ENCODE assay signal across 9 mouse cellular contexts in the genomic region with DNA sequence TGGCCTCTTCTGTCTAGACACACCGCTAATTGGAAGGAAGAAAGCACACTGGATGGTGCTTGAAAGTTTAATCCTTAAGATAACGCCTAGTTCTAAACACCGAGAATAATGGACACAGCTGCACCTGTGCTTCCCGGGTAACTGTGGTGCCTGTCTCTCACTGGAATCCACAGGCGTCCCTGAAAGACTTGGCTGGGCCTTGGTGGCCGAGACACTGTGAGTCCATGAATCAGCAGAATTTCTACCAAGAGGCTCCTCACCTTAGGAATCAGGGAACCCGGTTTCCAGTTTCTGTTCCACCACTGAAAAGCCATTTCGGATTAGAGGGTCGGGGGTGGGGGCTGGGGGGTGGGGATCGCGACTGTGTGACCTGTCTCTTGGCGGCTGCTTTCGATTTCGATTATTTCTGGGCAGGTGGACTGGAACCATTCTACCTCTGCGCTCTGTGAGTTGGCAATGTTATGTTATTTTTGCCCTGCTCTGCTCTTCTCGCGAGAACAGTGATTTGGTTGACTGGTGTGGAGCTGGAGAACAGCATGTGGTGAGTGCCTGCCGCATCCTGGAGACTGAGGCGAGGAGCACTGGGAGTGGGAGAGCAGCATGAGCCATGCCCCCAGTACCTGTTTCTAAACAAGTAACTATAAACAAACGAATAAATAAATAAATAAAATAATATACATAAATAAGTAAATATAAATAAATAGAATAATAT. TPM values are rescaled to one million over a fixed set of nuclear protein-coding genes. Genes with fewer than 3 reads are reported as not detected.
DNase-seq lines count a peak whose midpoint lies in the region; ATAC-seq and TF ChIP-seq lines count a peak whose summit lies in the region.
"Had no signal": no experiment of that assay in that cellular context is flagged by ENCODE, and none has a peak within 500 bp of the region (broad histone marks: within the 10 kb centered on the region; RNA-seq: fewer than 3 reads in every experiment).

No protein-coding gene starts in this region.

- no peak for DNase-seq in heart, adult 8-10 months (ENCODE audit: low spot score)
- DNase-seq in Muller cell, postnatal 12 days (ENCODE audit: inconsistent ontology term), result peak; percentile 31
- peak; percentile 30 for DNase-seq in embryonic facial prominence, embryonic 11.5 days (ENCODE audit: low spot score)
- peak; percentile 15 for DNase-seq in liver, postnatal 0 days
- DNase-seq in thymus, postnatal 14 days, result no peak

- 39% methylated on average over 20 of the region's 20 CpGs for WGBS in heart, embryonic 11.5 days (ENCODE audit: insufficient replicate concordance)
- WGBS in embryonic facial prominence, embryonic 11.5 days, result 39% methylated on average over 20 of the region's 20 CpGs
- whole genome bisulfite sequencing in liver, postnatal 0 days (ENCODE audit: insufficient replicate concordance), result 56% methylated on average over 20 of the region's 20 CpGs
- 49% methylated on average over 20 of the region's 20 CpGs for WGBS in intestine, embryonic 15.5 days

- H3K4me3 ChIP-seq in heart, embryonic 11.5 days (ENCODE audit: low read depth, low read length), result 0 out of 2 replicates have a peak overlapping the region, but pooled peaks have one; percentile 2
- no peak overlapping the region for H3K4me3 ChIP-seq in embryonic facial prominence, embryonic 11.5 days (ENCODE audit: low read depth, low read length)
- H3K4me3 ChIP-seq in liver, postnatal 0 days (ENCODE audit: low read depth, low read length), result no peak overlapping the region
- H3K4me3 ChIP-seq in intestine, embryonic 15.5 days (replicated peaks), result no peak overlapping the region

- peaks cover 14% of the 10 kb centered on the region for H3K4me1 ChIP-seq in heart, embryonic 11.5 days (ENCODE audit: control insufficient read depth, insufficient read depth, low read length)
- peaks cover 9% of the 10 kb centered on the region; the same call in 1 of the 2 replicates for H3K4me1 ChIP-seq in embryonic facial prominence, embryonic 11.5 days (ENCODE audit: control insufficient read depth, insufficient read depth, low read length)
- no peaks in the 10 kb centered on the region for H3K4me1 ChIP-seq in liver, postnatal 0 days (ENCODE audit: insufficient read depth)
- peaks cover 29% of the 10 kb centered on the region for H3K4me1 ChIP-seq in intestine, embryonic 15.5 days (replicated peaks)

- no peak overlapping the region for H3K27ac ChIP-seq in heart, embryonic 11.5 days (ENCODE audit: low read depth, low read length)
- no peak overlapping the region for H3K27ac ChIP-seq in embryonic facial prominence, embryonic 11.5 days (replicated peaks; ENCODE audit: low read depth, low read length)
- no peak overlapping the region for H3K27ac ChIP-seq in liver, postnatal 0 days (ENCODE audit: low read depth)
- no peak overlapping the region for H3K27ac ChIP-seq in intestine, embryonic 15.5 days

- TF ChIP-seq CTCF in liver, postnatal 0 days (IDR thresholded peaks at IDR 0.05; ENCODE audit: low read depth), result no peak

- H3K27me3 ChIP-seq in heart, embryonic 11.5 days (ENCODE audit: control insufficient read depth, insufficient read depth, low read length), result peaks cover 13% of the 10 kb centered on the region
- no peaks in the 10 kb centered on the region; the same call in 1 of the 2 replicates for H3K27me3 ChIP-seq in embryonic facial prominence, embryonic 11.5 days (ENCODE audit: control insufficient read depth, insufficient read depth, low read length)
- peaks cover 26% of the 10 kb centered on the region for H3K27me3 ChIP-seq in liver, postnatal 0 days (ENCODE audit: insufficient read depth, low read length)
- peaks cover 13% of the 10 kb centered on the region for H3K27me3 ChIP-seq in intestine, embryonic 15.5 days (replicated peaks)

- peaks cover 8% of the 10 kb centered on the region for H3K9me3 ChIP-seq in heart, embryonic 11.5 days (replicated peaks; ENCODE audit: control insufficient read depth, low read length)
- no peaks in the 10 kb centered on the region for H3K9me3 ChIP-seq in embryonic facial prominence, embryonic 11.5 days (replicated peaks; ENCODE audit: control insufficient read depth, low read length)
- H3K9me3 ChIP-seq in liver, postnatal 0 days (ENCODE audit: low read length), result peaks cover 4% of the 10 kb centered on the region
- H3K9me3 ChIP-seq in intestine, embryonic 15.5 days, result peaks cover 9% of the 10 kb centered on the region; the same call in 1 of the 2 replicates

- ATAC-seq in heart, embryonic 11.5 days (replicated peaks; ENCODE audit: insufficient number of reproducible peaks, low FRiP score, low TSS enrichment), result no peak
- ATAC-seq in embryonic facial prominence, embryonic 11.5 days (replicated peaks; ENCODE audit: insufficient number of reproducible peaks, low FRiP score, low TSS enrichment, low read depth), result no peak
- ATAC-seq in liver, postnatal 0 days, result peak; percentile 50
- ATAC-seq in monocyte, adult 5-6 weeks (replicated peaks; ENCODE audit: insufficient number of reproducible peaks, low FRiP score, low TSS enrichment, poor library complexity, severe bottlenecking), result no peak
- ATAC-seq in intestine, embryonic 15.5 days, result no peak

- no peak for TF ChIP-seq EP300 in liver, postnatal 0 days (IDR thresholded peaks at IDR 0.05; ENCODE audit: low read depth)

- H3K36me3 ChIP-seq in heart, embryonic 11.5 days (ENCODE audit: control insufficient read depth, insufficient read depth, low read length), result no peaks in the 10 kb centered on the region
- H3K36me3 ChIP-seq in embryonic facial prominence, embryonic 11.5 days (replicated peaks; ENCODE audit: control insufficient read depth, insufficient read depth, low read depth, low read length), result no peaks in the 10 kb centered on the region
- no peaks in the 10 kb centered on the region for H3K36me3 ChIP-seq in liver, postnatal 0 days (replicated peaks; ENCODE audit: insufficient read depth, low read length)
- H3K36me3 ChIP-seq in intestine, embryonic 15.5 days, result no peaks in the 10 kb centered on the region
- H3K36me3 ChIP-seq: G1E had no signal

- no peak overlapping the region; the same call in 1 of the 2 replicates for H3K9ac ChIP-seq in heart, embryonic 11.5 days (ENCODE audit: low read depth, low read length)
- no peak overlapping the region for H3K9ac ChIP-seq in embryonic facial prominence, embryonic 11.5 days (replicated peaks; ENCODE audit: low read length)
- no peak overlapping the region for H3K9ac ChIP-seq in liver, postnatal 0 days (replicated peaks)
- H3K9ac ChIP-seq in intestine, embryonic 15.5 days, result no peak overlapping the region

- peak overlapping the region; percentile 27 for H3K4me2 ChIP-seq in heart, embryonic 11.5 days
- no peak overlapping the region for H3K4me2 ChIP-seq in embryonic facial prominence, embryonic 11.5 days (ENCODE audit: low read depth, low read length)
- H3K4me2 ChIP-seq in liver, postnatal 0 days (ENCODE audit: low read depth, low read length), result peak overlapping the region; percentile 31; the same call in 1 of the 2 replicates
- no peak overlapping the region for H3K4me2 ChIP-seq in intestine, embryonic 15.5 days (replicated peaks)

RNA-seq across cellular contexts. Expression of gene Npr2, which starts 2.5 kb away (rescaled TPM):
- 7.2 and 7.8 TPM in 2 replicates for polyA plus RNA-seq in heart, embryonic 11.5 days (2014; fragmentation: Nextera tagmentation; extraction: Ambion mirVana)
- 10 to 100 TPM; 41.4 to 57.5 (median 44.0) TPM for total RNA-seq in heart, adult 8-10 months (2022)
- 16.6 and 18.2 TPM in 2 replicates for polyA plus RNA-seq in embryonic facial prominence, embryonic 11.5 days (2014; fragmentation: Nextera tagmentation; extraction: Ambion mirVana)
- 0.54 and 0.82 TPM in 2 replicates for polyA plus RNA-seq in liver, postnatal 0 days (2015; fragmentation: Nextera tagmentation; extraction: Ambion mirVana)
- total RNA-seq in monocyte, adult 5-6 weeks (2017), result 0.19 to 0.38 TPM in 2 of 3 replicates, not detected in the other
- 6.9 and 8.0 TPM in 2 replicates for polyA plus RNA-seq in intestine, embryonic 15.5 days (2015; fragmentation: Nextera tagmentation; extraction: Ambion mirVana)

RNA-seq across cellular contexts. Expression of gene Spag8, which starts 24.1 kb away (rescaled TPM):
- 0.29 and 0.38 TPM in 2 replicates for polyA plus RNA-seq in heart, embryonic 11.5 days (2014; fragmentation: Nextera tagmentation; extraction: Ambion mirVana)
- total RNA-seq in heart, adult 8-10 months (2022), result under 1 TPM in 1 of 4 experiments, not detected in 3; 0.53 TPM
- polyA plus RNA-seq in embryonic facial prominence, embryonic 11.5 days (2014; fragmentation: Nextera tagmentation; extraction: Ambion mirVana), result 1.1 and 1.8 TPM in 2 replicates
- not detected in 2 replicates for polyA plus RNA-seq in liver, postnatal 0 days (2015; fragmentation: Nextera tagmentation; extraction: Ambion mirVana)
- total RNA-seq in monocyte, adult 5-6 weeks (2017), result not detected in 3 replicates
- polyA plus RNA-seq in intestine, embryonic 15.5 days (2015; fragmentation: Nextera tagmentation; extraction: Ambion mirVana), result 0.46 and 1.0 TPM in 2 replicates
- polyA plus RNA-seq: G1E had no signal

RNA-seq across cellular contexts. Expression of gene Hint2, which starts 27.0 kb away (rescaled TPM):
- polyA plus RNA-seq in heart, embryonic 11.5 days (2014; fragmentation: Nextera tagmentation; extraction: Ambion mirVana), result 128 and 131 TPM in 2 replicates
- 100 to 1,000 TPM; 162 to 188 (median 167) TPM for total RNA-seq in heart, adult 8-10 months (2022)
- polyA plus RNA-seq in embryonic facial prominence, embryonic 11.5 days (2014; fragmentation: Nextera tagmentation; extraction: Ambion mirVana), result 76.3 and 84.7 TPM in 2 replicates
- 159 and 186 TPM in 2 replicates for polyA plus RNA-seq in liver, postnatal 0 days (2015; fragmentation: Nextera tagmentation; extraction: Ambion mirVana)
- 21.5 to 26.1 TPM (median 25.9 TPM) in 3 replicates for total RNA-seq in monocyte, adult 5-6 weeks (2017)
- polyA plus RNA-seq in intestine, embryonic 15.5 days (2015; fragmentation: Nextera tagmentation; extraction: Ambion mirVana), result 152 and 157 TPM in 2 replicates

RNA-seq across cellular contexts. Expression of gene Tmem8b, which starts 39.5 kb away (rescaled TPM):
- polyA plus RNA-seq in heart, embryonic 11.5 days (2014; fragmentation: Nextera tagmentation; extraction: Ambion mirVana), result 2.7 and 3.3 TPM in 2 replicates
- 10 to 100 TPM; 20.3 to 24.0 (median 21.7) TPM for total RNA-seq in heart, adult 8-10 months (2022)
- 2.1 and 3.2 TPM in 2 replicates for polyA plus RNA-seq in embryonic facial prominence, embryonic 11.5 days (2014; fragmentation: Nextera tagmentation; extraction: Ambion mirVana)
- 0.29 and 0.33 TPM in 2 replicates for polyA plus RNA-seq in liver, postnatal 0 days (2015; fragmentation: Nextera tagmentation; extraction: Ambion mirVana)
- total RNA-seq in monocyte, adult 5-6 weeks (2017), result 0.19 to 0.32 TPM (median 0.19 TPM) in 3 replicates
- 3.3 and 3.5 TPM in 2 replicates for polyA plus RNA-seq in intestine, embryonic 15.5 days (2015; fragmentation: Nextera tagmentation; extraction: Ambion mirVana)

RNA-seq across cellular contexts. Expression of gene Fam221b, which starts 39.7 kb away (rescaled TPM):
- 3.4 and 3.9 TPM in 2 replicates for polyA plus RNA-seq in heart, embryonic 11.5 days (2014; fragmentation: Nextera tagmentation; extraction: Ambion mirVana)
- total RNA-seq in heart, adult 8-10 months (2022), result under 1 TPM; 0.14 to 0.38 (median 0.28) TPM
- polyA plus RNA-seq in embryonic facial prominence, embryonic 11.5 days (2014; fragmentation: Nextera tagmentation; extraction: Ambion mirVana), result 2.8 and 3.0 TPM in 2 replicates
- 1.7 and 1.8 TPM in 2 replicates for polyA plus RNA-seq in liver, postnatal 0 days (2015; fragmentation: Nextera tagmentation; extraction: Ambion mirVana)
- total RNA-seq in monocyte, adult 5-6 weeks (2017), result 0.68 to 1.0 TPM (median 0.96 TPM) in 3 replicates
- polyA plus RNA-seq in intestine, embryonic 15.5 days (2015; fragmentation: Nextera tagmentation; extraction: Ambion mirVana), result 2.9 and 3.6 TPM in 2 replicates

Comparison
In these comparisons a context has a peak if more than half of its experiments do, and no peak if none do; other contexts are left out.
1. H3K4me2 ChIP-seq: peak in heart, embryonic 11.5 days (single experiment) and liver, postnatal 0 days (single experiment); none in embryonic facial prominence, embryonic 11.5 days (single experiment) and intestine, embryonic 15.5 days (single experiment).
2. DNase-seq: peak in Muller cell, postnatal 12 days (single experiment), embryonic facial prominence, embryonic 11.5 days (single experiment) and liver, postnatal 0 days (single experiment); none in heart, adult 8-10 months (single experiment) and thymus, postnatal 14 days (single experiment).